Mouse (Mus musculus): ENCODE results near the gene Purb. TPM values are rescaled to one million over a fixed set of nuclear protein-coding genes. Genes with fewer than 3 reads are reported as not detected.

Gene Purb
- 10.4 and 10.8 TPM in 2 replicates for polyA plus RNA-seq (2012; rRNA removed)

DNA sequence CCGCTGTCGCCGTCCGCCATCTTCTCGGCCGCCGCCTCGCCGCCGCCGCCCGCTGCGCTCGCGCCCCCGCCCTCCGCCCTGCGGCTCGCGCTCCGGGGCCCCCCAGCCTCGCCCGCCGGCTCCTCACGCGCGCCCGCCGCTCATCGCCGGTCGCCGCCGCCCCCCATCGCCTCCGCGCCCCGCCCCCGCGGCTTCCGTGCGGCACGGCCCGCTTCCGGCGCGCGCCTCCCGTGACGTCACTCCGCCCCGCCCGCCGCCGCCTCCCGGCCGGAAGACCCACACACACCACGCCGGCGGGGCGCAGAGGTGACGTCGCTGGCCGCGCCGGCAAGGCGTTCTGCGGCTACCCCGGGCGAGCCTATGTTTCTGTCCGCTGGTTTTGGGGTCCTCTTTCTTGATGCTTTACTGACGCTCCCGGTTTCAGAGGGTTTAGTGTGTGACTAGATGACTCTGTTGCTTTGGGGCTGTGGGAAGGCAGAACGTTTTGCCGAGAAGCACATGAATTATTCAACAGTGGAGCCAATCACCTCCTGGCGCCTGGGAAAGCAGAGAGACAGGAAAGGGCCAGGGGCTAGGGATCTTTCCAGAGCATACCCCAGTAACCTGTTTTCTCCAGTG lies at the start of gene Purb:
Purb (minus strand) TSS at position 51 of the 618 bp plus-strand sequence.

DNA sequence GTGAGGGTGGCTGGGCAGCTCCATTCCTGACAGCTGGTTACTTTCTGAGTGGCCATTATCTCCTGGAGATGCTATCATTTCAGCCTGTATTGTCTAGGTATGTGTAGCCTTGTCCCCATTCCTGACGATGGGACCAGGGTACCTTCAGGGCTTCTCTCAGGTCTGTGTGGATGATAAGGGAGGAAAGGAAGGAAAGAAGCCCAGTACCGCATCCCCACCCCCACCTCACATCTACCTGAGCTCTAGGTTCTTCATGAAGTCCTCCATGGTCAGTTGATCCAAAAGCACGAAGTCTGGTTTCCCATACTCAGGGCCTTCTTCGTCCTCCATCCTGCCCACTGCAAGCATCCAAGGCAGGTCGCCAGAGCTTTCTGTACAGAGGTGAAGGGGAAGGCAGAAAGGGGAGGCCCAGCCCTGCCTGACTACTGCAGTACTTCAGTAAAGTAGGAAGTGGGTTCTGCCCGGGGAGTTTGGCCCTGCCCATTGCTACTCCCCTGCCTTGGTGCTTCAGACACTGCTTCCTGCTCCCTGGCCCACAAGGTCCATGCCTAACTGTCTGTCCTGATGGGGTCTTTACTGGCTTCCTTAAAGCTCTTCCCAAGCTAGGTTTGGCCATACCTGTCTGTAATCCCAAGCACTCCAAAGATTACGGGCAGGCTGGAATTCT lies 44.9 kb upstream of the Purb start, which contains the start of gene Myo1g:
Myo1g (minus strand) TSS at position 459 of the 667 bp plus-strand sequence.

DNA sequence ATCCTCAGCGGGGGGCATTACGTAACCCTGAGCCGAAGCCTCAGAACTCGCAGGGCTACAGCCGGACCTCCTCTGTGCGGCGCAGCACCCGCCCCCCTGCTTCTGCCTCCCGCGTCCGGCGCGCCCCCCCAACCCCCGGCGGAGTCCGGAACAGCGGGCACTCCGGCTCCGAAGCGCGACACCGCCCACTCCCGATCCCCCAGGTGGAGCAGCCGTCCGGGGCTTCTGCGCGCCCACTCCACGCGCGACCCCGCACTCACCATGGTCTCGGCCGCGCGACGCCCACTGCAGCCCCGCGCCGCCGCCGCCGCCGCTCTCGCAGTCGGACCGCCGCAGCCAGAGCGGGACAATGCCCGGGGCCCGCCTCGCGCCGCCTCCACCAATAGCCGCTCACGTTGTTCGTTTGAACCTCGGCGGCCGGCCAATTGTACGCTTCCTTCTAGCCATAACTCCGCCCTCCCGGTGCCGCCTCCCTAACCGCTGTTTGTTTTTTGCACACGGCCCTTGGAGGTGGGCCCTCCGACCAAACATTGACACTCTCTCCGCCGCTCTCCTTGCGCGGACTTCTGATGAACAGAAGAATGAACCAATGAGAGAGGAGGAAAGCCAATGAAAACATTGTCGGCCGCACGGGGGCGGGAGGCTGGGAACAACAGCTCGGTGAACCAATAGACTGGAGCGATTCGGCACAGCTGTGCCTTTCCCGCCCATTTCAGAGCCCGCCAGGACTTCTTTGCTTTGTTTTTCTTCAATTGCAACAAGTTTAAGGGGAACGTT lies 31.5 kb downstream of the Purb start, which contains the start of gene H2afv:
H2afv (minus strand) TSS at position 367 of the 777 bp plus-strand sequence.

Other genes with a start within 250 kb of the Purb start
- gene Npc1l1, start 245.8 kb downstream of the Purb start, polyA plus RNA-seq (2012; rRNA removed): 0.31 and 0.70 TPM in 2 replicates
- gene Ddx56, start 208.1 kb downstream of the Purb start, polyA plus RNA-seq (2012; rRNA removed): 17.5 and 19.0 TPM in 2 replicates
- 70.2 and 91.4 TPM in 2 replicates for gene Tmed4, start 201.0 kb downstream of the Purb start, polyA plus RNA-seq (2012; rRNA removed)
- gene Ogdh, start 184.3 kb downstream of the Purb start, polyA plus RNA-seq (2012; rRNA removed): 156 and 160 TPM in 2 replicates
- 60.2 and 84.5 TPM in 2 replicates for gene Zmiz2, start 86.8 kb downstream of the Purb start, polyA plus RNA-seq (2012; rRNA removed)
- 308 and 324 TPM in 2 replicates for gene Ppia, start 60.5 kb downstream of the Purb start, polyA plus RNA-seq (2012; rRNA removed)
- gene H2afv, start 31.5 kb downstream of the Purb start, polyA plus RNA-seq (2012; rRNA removed): 50.9 and 59.6 TPM in 2 replicates
- 9.3 and 9.6 TPM in 2 replicates for gene Myo1g, start 45.0 kb upstream of the Purb start, polyA plus RNA-seq (2012; rRNA removed)
- gene Ccm2, start 71.0 kb upstream of the Purb start, polyA plus RNA-seq (2012; rRNA removed): 76.0 and 76.2 TPM in 2 replicates
- 12.6 and 18.6 TPM in 2 replicates for gene Nacad, start 130.1 kb upstream of the Purb start, polyA plus RNA-seq (2012; rRNA removed)
- gene Tbrg4, start 150.2 kb upstream of the Purb start, polyA plus RNA-seq (2012; rRNA removed): 184 and 198 TPM in 2 replicates
- not detected in 2 replicates for gene Wap, start 162.7 kb upstream of the Purb start, polyA plus RNA-seq (2012; rRNA removed)
- 5.1 and 5.2 TPM in 2 replicates for gene Ramp3, start 182.6 kb upstream of the Purb start, polyA plus RNA-seq (2012; rRNA removed)